Mouse (Mus musculus) lung, postnatal 0 days (tissue): ENCODE measurements at regions not wholly inside any gene's neighbourhood (a gene's known extent, or its start where the extent isn't known, plus 50 kb on each side); places are given as distances from the start of the nearest gene placed in this dataset.

Experiments used
- CTCF ChIP-seq: IDR thresholded peaks from 2 replicates; pipeline ENCODE4 v1.5.1; 2016; ENCODE audit warnings: antibody characterized with exemption, mild to moderate bottlenecking
- EP300 ChIP-seq: IDR thresholded peaks from 2 replicates; pipeline ENCODE4 v1.6.1; 2016; ENCODE audit warnings: antibody characterized with exemption, mild to moderate bottlenecking, control low read depth

DNA sequence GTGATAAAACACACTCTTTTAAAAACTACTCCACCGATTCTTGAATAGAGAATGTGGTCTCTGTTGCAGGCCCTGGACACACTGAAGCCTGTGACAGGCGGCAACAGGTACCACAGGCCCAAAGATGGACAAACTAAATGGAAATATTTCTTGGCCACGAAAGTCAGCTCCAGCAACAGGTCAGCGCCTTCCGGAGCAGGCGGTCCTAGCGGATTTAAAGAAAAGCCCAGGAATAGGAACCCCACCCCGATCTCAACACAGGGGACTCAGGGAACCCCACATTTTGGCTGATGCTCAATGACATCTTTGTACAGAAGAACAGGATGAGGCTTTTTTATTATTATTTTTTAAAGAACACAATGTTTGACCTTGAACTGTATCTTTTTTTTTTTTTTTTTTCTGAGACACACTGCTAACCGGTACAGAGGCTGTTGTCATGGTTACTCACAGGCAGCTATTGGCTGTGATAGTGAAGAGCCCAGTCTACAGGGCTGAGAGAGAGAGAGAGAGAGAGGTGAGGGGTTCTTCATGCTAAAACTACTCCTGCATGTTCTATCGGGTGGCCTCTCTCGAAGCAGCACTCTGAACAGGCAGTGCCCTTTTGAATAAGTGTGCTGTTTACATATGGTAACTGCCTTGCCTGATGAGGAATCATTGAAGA is 63.5 kb downstream of the Ing2 start:
- TF ChIP-seq EP300: no peak
- no peak for TF ChIP-seq CTCF
